Mouse (Mus musculus) thymus, adult 2 months (tissue): ENCODE results near the gene Masp2.
A peak's percentile ranks its signal among the peaks of the same experiment; 100 is the strongest.

Experiments used
- CTCF ChIP-seq: fragments of 200-500 bp; IDR thresholded peaks from 2 replicates; pipeline ENCODE4 v1.5.1; 2012; ENCODE audit warnings: mild to moderate bottlenecking, control low read depth, low read length, moderate library complexity, borderline replicate concordance; ENCODE audit not compliant: control insufficient read depth, poor library complexity, insufficient read depth; ENCODE audit errors: extremely low read depth
- POLR2A ChIP-seq: fragments of 200-500 bp; IDR thresholded peaks from 2 replicates; pipeline ENCODE4 v1.6.1; 2012; ENCODE audit warnings: mild to moderate bottlenecking, low read length, control low read depth, moderate library complexity; ENCODE audit not compliant: control insufficient read depth, poor library complexity, insufficient read depth; ENCODE audit errors: extremely low read depth

DNA sequence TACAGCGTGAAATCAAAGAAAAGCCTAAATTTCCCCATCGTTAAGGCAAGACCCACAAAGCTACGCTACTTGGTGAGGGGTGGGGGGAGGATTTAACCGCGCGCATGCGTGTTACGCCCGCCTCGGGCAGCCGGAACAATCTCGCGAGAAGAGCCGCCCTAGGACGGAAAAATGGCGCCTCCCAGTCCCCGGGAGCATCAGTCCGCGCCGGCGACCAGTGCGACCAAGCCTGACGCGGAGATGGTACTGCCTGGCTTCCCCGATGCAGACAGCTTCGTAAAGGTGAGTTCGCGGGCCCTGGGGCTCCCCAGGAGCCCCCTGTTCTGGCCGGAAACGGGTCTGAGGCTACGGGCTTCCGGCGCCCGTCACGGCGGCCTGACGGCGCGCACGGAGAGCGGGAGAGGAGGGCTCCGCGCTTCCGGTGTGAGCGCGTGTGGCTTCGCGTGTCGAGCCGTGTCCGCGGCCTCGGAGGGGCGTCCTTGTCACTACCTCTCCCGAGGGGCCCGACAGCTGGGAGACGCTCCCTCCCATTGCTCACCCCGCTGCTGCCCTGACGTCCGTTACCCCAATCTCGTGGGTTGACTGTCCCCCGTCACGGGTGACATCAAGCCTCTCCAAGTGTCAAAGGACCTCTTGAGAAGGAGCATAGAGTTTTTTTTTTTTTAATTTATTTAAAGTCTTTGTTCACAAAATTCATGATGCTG lies 43.9 kb upstream of the Masp2 start, which contains the start of gene Exosc10:
- TF ChIP-seq POLR2A: peak; percentile 71; the same call in 1 of the 2 replicates
- peak; percentile 66; the same call in 1 of the 2 replicates for TF ChIP-seq CTCF
